Mouse (Mus musculus) G1E (cell line): ENCODE results near the gene Hipk2.

Source experiments
- CTCF ChIP-seq: IDR thresholded peaks from 2 replicates; pipeline ENCODE4 v1.5.1; 2012; ENCODE audit warnings: low read depth, low read length, inconsistent platforms, mixed read lengths
- GATA1 ChIP-seq: IDR thresholded peaks from 2 replicates; pipeline ENCODE4 v1.6.1; 2012; ENCODE audit warnings: borderline replicate concordance, low read length, inconsistent platforms, mixed read lengths
- GATA2 ChIP-seq: IDR thresholded peaks from 2 replicates; pipeline ENCODE4 v1.6.1; 2012; ENCODE audit warnings: low read depth, low read length, inconsistent platforms, borderline replicate concordance
- POLR2AphosphoS5 ChIP-seq: IDR thresholded peaks from 2 replicates; pipeline ENCODE4 v1.6.1; 2012; ENCODE audit warnings: low read depth, low read length, inconsistent platforms; ENCODE audit not compliant: insufficient replicate concordance
- TAL1 ChIP-seq: conservative IDR thresholded peaks from 2 replicates; pipeline ENCODE4 v1.6.1; 2012; ENCODE audit warnings: low read depth, low read length, inconsistent platforms, mixed read lengths

DNA sequence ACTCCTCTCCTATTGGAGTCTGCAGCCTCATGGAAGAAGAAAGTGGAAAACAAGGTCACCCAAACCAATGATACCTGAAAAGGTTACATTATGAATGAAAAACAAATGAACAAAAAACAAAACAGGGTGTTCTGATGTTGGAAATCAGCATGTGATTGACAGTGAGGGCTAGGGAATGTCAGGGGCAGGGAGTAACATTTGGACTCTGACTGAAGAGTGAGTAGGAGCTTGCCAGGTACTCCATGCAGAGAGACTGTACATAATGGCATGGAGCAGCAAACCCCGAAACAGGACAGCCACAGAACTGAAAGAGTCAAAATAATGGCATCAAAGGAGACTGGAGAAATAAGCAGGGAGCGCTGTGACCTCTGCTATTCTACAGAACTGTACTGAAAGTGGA, 15.7 kb downstream of the Hipk2 start:
- TF ChIP-seq CTCF = no peak
- TF ChIP-seq TAL1 = no peak
- no peak for TF ChIP-seq POLR2AphosphoS5
- TF ChIP-seq GATA1 = no peak
- TF ChIP-seq GATA2 = no peak
